Mouse (Mus musculus): ENCODE measurements around the gene Minpp1. TPM values are rescaled to one million over a fixed set of nuclear protein-coding genes. Genes with fewer than 3 reads are reported as not detected.
A peak's percentile ranks its signal among the peaks of the same experiment; 100 is the strongest.
"Not testable (repeated sequence)": the region's sequence is repeated elsewhere in the genome, so short reads cannot be mapped to it uniquely, and the experiment has no call there.

Gene Minpp1
- 64.4 and 65.4 TPM in 2 replicates for polyA plus RNA-seq (2015; fragmentation: Nextera tagmentation; extraction: Ambion mirVana)

GRCm38 (mm10) chr19:32485681-32486105 is at the start of gene Minpp1:
Gene Minpp1, plus strand, starts transcription at chr19:32485769.
- H3K9ac ChIP-seq (ENCODE audit: low read depth, low read length), result peak within 1 kb of the TSS; percentile 83
- H3K27ac ChIP-seq (ENCODE audit: low read length), result peak within 1 kb of the TSS; percentile 88
- no peaks in the 10 kb centered on the region for H3K36me3 ChIP-seq (ENCODE audit: control insufficient read depth, insufficient read depth, low read length)
- peak within 1 kb of the TSS; percentile 70 for H3K4me2 ChIP-seq (ENCODE audit: low read length)
- WGBS, result under 1% methylated on average over 63 of the region's 64 CpGs
- no peaks in the 10 kb centered on the region for H3K9me3 ChIP-seq (replicated peaks; ENCODE audit: control insufficient read depth, low read length, poor library complexity, severe bottlenecking)
- H3K4me3 ChIP-seq (ENCODE audit: low read depth, low read length), result peak within 1 kb of the TSS; percentile 73
- ATAC-seq, result peak; percentile 98
- peaks cover 21% of the 10 kb centered on the region for H3K4me1 ChIP-seq (ENCODE audit: control insufficient read depth, insufficient read depth, low read length)
- H3K27me3 ChIP-seq (ENCODE audit: control insufficient read depth, insufficient read depth, low read depth, low read length), result no peaks in the 10 kb centered on the region

- 92% methylated on average over 2 of the region's 2 CpGs for WGBS
- Histone ChIP-seq H3K9me3 (replicated peaks; ENCODE audit: control insufficient read depth, low read length, poor library complexity, severe bottlenecking) (no peaks in the 10 kb centered on the region), H3K9ac (ENCODE audit: low read depth, low read length) (no peak overlapping the region), H3K36me3 (ENCODE audit: control insufficient read depth, insufficient read depth, low read length) (no peaks in the 10 kb centered on the region), H3K4me1 (ENCODE audit: control insufficient read depth, insufficient read depth, low read length) (no peaks in the 10 kb centered on the region), H3K27ac (ENCODE audit: low read length) (no peak overlapping the region), H3K4me2 (ENCODE audit: low read length) (no peak overlapping the region), H3K27me3 (ENCODE audit: control insufficient read depth, insufficient read depth, low read depth, low read length) (no peaks in the 10 kb centered on the region), H3K4me3 (ENCODE audit: low read depth, low read length) (no peak overlapping the region)
- ATAC-seq, result no peak
These were observed 46.2 kb upstream of the Minpp1 start for GRCm38 (mm10) chr19:32439356-32439755.

- 93% methylated on average over 9 of the region's 11 CpGs for WGBS
These were observed 44.0 kb upstream of the Minpp1 start for GRCm38 (mm10) chr19:32441568-32441967.

GRCm38 (mm10) chr19:32448931-32449330 is 36.6 kb upstream of the Minpp1 start:
- no peak for ATAC-seq
- Histone ChIP-seq H3K9me3 (replicated peaks; ENCODE audit: control insufficient read depth, low read length, poor library complexity, severe bottlenecking) (no peaks in the 10 kb centered on the region), H3K4me3 (ENCODE audit: low read depth, low read length) (no peak overlapping the region), H3K27ac (ENCODE audit: low read length) (no peak overlapping the region), H3K4me1 (ENCODE audit: control insufficient read depth, insufficient read depth, low read length) (no peaks in the 10 kb centered on the region), H3K9ac (ENCODE audit: low read depth, low read length) (no peak overlapping the region), H3K4me2 (ENCODE audit: low read length) (no peak overlapping the region), H3K27me3 (ENCODE audit: control insufficient read depth, insufficient read depth, low read depth, low read length) (no peaks in the 10 kb centered on the region), H3K36me3 (ENCODE audit: control insufficient read depth, insufficient read depth, low read length) (no peaks in the 10 kb centered on the region)
- WGBS, result 91% methylated on average over 10 of the region's 10 CpGs

More at GRCm38 (mm10) chr19:32441568-32441967, 44.0 kb upstream of the Minpp1 start:
- Histone ChIP-seq H3K4me2 (ENCODE audit: low read length) (no peak overlapping the region), H3K27me3 (ENCODE audit: control insufficient read depth, insufficient read depth, low read depth, low read length) (no peaks in the 10 kb centered on the region), H3K9me3 (replicated peaks; ENCODE audit: control insufficient read depth, low read length, poor library complexity, severe bottlenecking) (no peaks in the 10 kb centered on the region), H3K4me1 (ENCODE audit: control insufficient read depth, insufficient read depth, low read length) (no peaks in the 10 kb centered on the region), H3K9ac (ENCODE audit: low read depth, low read length) (no peak overlapping the region), H3K36me3 (ENCODE audit: control insufficient read depth, insufficient read depth, low read length) (no peaks in the 10 kb centered on the region), H3K27ac (ENCODE audit: low read length) (no peak overlapping the region), H3K4me3 (ENCODE audit: low read depth, low read length) (no peak overlapping the region)
- no peak for ATAC-seq

- H3K4me1 ChIP-seq (ENCODE audit: control insufficient read depth, insufficient read depth, low read length), result no peaks in the 10 kb centered on the region
- H3K9me3 ChIP-seq (replicated peaks; ENCODE audit: control insufficient read depth, low read length, poor library complexity, severe bottlenecking), result no peaks in the 10 kb centered on the region
- ATAC-seq, result peak; percentile 84; the same call in 1 of the 2 replicates
- H3K27me3 ChIP-seq (ENCODE audit: control insufficient read depth, insufficient read depth, low read depth, low read length), result no peaks in the 10 kb centered on the region
- H3K36me3 ChIP-seq (ENCODE audit: control insufficient read depth, insufficient read depth, low read length), result no peaks in the 10 kb centered on the region
- H3K4me2 ChIP-seq (ENCODE audit: low read length), result no peak overlapping the region
- 57% methylated on average over 4 of the region's 4 CpGs for WGBS
- H3K9ac ChIP-seq (ENCODE audit: low read depth, low read length), result no peak overlapping the region
- H3K27ac ChIP-seq (ENCODE audit: low read length), result 0 out of 2 replicates have a peak overlapping the region, but pooled peaks have one; percentile 33
- no peak overlapping the region for H3K4me3 ChIP-seq (ENCODE audit: low read depth, low read length)
These were observed 33.3 kb upstream of the Minpp1 start for GRCm38 (mm10) chr19:32452231-32452630.

- no peak overlapping the region for H3K27ac ChIP-seq (ENCODE audit: low read length)
- peaks cover 6% of the 10 kb centered on the region; the same call in 1 of the 2 replicates for H3K9me3 ChIP-seq (replicated peaks; ENCODE audit: control insufficient read depth, low read length, poor library complexity, severe bottlenecking)
- H3K4me1 ChIP-seq (ENCODE audit: control insufficient read depth, insufficient read depth, low read length), result no peaks in the 10 kb centered on the region
- no peak for ATAC-seq
- WGBS, result 82% methylated on average over 2 of the region's 2 CpGs
- H3K27me3 ChIP-seq (ENCODE audit: control insufficient read depth, insufficient read depth, low read depth, low read length), result no peaks in the 10 kb centered on the region
- H3K4me2 ChIP-seq (ENCODE audit: low read length), result no peak overlapping the region
- no peak overlapping the region for H3K9ac ChIP-seq (ENCODE audit: low read depth, low read length)
- no peaks in the 10 kb centered on the region for H3K36me3 ChIP-seq (ENCODE audit: control insufficient read depth, insufficient read depth, low read length)
- no peak overlapping the region for H3K4me3 ChIP-seq (ENCODE audit: low read depth, low read length)
These were observed 28.8 kb upstream of the Minpp1 start for GRCm38 (mm10) chr19:32456744-32457143.

- 85% methylated on average over 8 of the region's 8 CpGs for WGBS
- H3K36me3 ChIP-seq (ENCODE audit: control insufficient read depth, insufficient read depth, low read length); H3K9me3 ChIP-seq (replicated peaks; ENCODE audit: control insufficient read depth, low read length, poor library complexity, severe bottlenecking): not testable (repeated sequence)
These were observed 27.9 kb upstream of the Minpp1 start for GRCm38 (mm10) chr19:32457631-32458030.

GRCm38 (mm10) chr19:32463037-32463436 is 22.5 kb upstream of the Minpp1 start:
- no peak overlapping the region for H3K27ac ChIP-seq (ENCODE audit: low read length)
- H3K9me3 ChIP-seq (replicated peaks; ENCODE audit: control insufficient read depth, low read length, poor library complexity, severe bottlenecking), result peaks cover 6% of the 10 kb centered on the region; the same call in 1 of the 2 replicates
- no peaks in the 10 kb centered on the region for H3K4me1 ChIP-seq (ENCODE audit: control insufficient read depth, insufficient read depth, low read length)
- ATAC-seq, result no peak
- no peak overlapping the region for H3K4me3 ChIP-seq (ENCODE audit: low read depth, low read length)
- no peaks in the 10 kb centered on the region for H3K36me3 ChIP-seq (ENCODE audit: control insufficient read depth, insufficient read depth, low read length)
- H3K9ac ChIP-seq (ENCODE audit: low read depth, low read length), result no peak overlapping the region
- H3K4me2 ChIP-seq (ENCODE audit: low read length), result no peak overlapping the region
- no peaks in the 10 kb centered on the region for H3K27me3 ChIP-seq (ENCODE audit: control insufficient read depth, insufficient read depth, low read depth, low read length)
- 94% methylated on average over 6 of the region's 6 CpGs for WGBS

More at GRCm38 (mm10) chr19:32457631-32458030, 27.9 kb upstream of the Minpp1 start:
- not testable (repeated sequence) for H3K4me2 ChIP-seq (ENCODE audit: low read length); ATAC-seq; H3K9ac ChIP-seq (ENCODE audit: low read depth, low read length); H3K27me3 ChIP-seq (ENCODE audit: control insufficient read depth, insufficient read depth, low read depth, low read length); H3K27ac ChIP-seq (ENCODE audit: low read length); H3K4me1 ChIP-seq (ENCODE audit: control insufficient read depth, insufficient read depth, low read length); H3K4me3 ChIP-seq (ENCODE audit: low read depth, low read length)

GRCm38 (mm10) chr19:32465228-32465627 is 20.3 kb upstream of the Minpp1 start:
- ATAC-seq, result no peak
- Histone ChIP-seq H3K27me3 (ENCODE audit: control insufficient read depth, insufficient read depth, low read depth, low read length) (no peaks in the 10 kb centered on the region), H3K4me3 (ENCODE audit: low read depth, low read length) (no peak overlapping the region), H3K27ac (ENCODE audit: low read length) (no peak overlapping the region), H3K9me3 (replicated peaks; ENCODE audit: control insufficient read depth, low read length, poor library complexity, severe bottlenecking) (no peaks in the 10 kb centered on the region), H3K4me1 (ENCODE audit: control insufficient read depth, insufficient read depth, low read length) (no peaks in the 10 kb centered on the region), H3K36me3 (ENCODE audit: control insufficient read depth, insufficient read depth, low read length) (no peaks in the 10 kb centered on the region), H3K4me2 (ENCODE audit: low read length) (no peak overlapping the region), H3K9ac (ENCODE audit: low read depth, low read length) (no peak overlapping the region)
- 82% methylated on average over 4 of the region's 4 CpGs for WGBS

Data from midbrain, embryonic 16.5 days (tissue).